Mouse (Mus musculus) adrenal gland (tissue): ENCODE measurements at regions not wholly inside any gene's neighbourhood (a gene's known extent, or its start where the extent isn't known, plus 50 kb on each side); places are given as distances from the start of the nearest gene placed in this dataset.

Experiments
- intact Hi-C: fragments of 180-260 bp; cut with DNase I; formaldehyde crosslinking; loops from one replicate; pipeline ENCODE4 v1.15.1; 2025

- intact Hi-C loops, result loop anchor here (10.0 kb wide), 1 partner anchor 403 kb away; no protein-coding TSS in a partner anchor
Measured at GRCm38 (mm10) chr17:4781586-4781985, 212.5 kb upstream of the Arid1b start.

DNA sequence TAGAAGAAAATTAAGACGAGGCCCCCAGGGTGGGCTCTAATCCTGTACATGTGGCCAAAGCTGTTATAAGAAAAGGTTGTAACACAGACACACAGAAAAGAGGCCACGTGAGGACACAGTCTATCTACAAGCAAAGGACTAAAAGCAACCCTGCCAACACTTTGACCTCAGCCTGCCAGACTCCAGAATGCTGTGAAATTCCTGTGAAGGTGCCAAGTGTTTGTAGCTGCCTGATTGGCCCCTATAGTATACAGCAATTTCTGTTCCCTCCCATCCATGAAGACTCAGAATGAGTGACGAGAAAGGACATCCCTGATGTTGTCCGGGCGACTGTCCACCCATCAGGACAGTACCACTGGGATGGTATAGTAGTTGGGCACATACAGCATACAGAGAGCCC is 209.8 kb upstream of the Arid1b start:
- intact Hi-C loops, result loop anchor here (10.0 kb wide), 1 partner anchor 401 kb away; no protein-coding TSS in a partner anchor

GRCm38 (mm10) chr17:4785281-4785839 is 208.8 kb upstream of the Arid1b start:
- intact Hi-C loops, result loop anchor here (10.0 kb wide), 1 partner anchor 399 kb away; no protein-coding TSS in a partner anchor

DNA sequence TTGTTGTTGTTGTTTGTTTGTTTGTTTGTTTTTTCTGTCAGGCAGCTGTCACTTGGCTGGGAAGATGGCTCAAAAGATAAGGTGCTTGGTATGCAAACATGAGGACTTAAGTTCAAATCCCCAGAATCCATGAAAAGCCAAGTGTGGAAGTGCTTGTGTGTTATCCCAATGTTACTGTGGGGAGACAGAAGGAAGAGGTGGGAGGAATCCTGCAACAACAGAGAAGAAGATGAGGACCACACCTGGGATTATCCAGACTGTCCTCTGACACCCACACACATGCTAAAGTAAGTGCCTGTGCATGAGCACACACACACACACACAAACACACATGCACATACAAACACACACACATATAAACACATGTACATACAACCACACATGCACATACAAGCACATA is 207.6 kb upstream of the Arid1b start:
- intact Hi-C loops, result loop anchor here (10.0 kb wide), 1 partner anchor 398 kb away; no protein-coding TSS in a partner anchor

DNA sequence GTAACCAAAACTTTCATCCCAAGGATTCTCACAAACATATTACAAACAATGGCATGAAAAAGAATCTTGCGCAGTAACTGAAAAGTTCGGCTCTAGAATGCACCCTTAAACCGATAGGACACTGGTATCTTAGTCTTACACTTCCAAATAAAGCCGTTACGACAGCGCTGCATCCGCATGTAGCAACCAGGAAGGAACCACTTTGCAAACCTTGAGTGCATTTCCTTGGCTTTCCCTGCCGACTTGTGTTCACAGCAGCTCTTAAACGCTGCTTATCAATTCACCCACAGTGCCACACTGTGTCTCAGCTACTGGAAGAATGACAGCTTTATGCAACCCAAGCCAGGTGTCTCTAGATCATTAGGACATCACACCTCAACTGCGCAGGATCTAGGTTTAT is 202.3 kb upstream of the Arid1b start:
- intact Hi-C loops, result no loop called here

GRCm38 (mm10) chr17:4796241-4796640 is 197.9 kb upstream of the Arid1b start:
- intact Hi-C loops, result no loop called here

GRCm38 (mm10) chr17:4804013-4804412 is 190.1 kb upstream of the Arid1b start:
- intact Hi-C loops, result no loop called here

DNA sequence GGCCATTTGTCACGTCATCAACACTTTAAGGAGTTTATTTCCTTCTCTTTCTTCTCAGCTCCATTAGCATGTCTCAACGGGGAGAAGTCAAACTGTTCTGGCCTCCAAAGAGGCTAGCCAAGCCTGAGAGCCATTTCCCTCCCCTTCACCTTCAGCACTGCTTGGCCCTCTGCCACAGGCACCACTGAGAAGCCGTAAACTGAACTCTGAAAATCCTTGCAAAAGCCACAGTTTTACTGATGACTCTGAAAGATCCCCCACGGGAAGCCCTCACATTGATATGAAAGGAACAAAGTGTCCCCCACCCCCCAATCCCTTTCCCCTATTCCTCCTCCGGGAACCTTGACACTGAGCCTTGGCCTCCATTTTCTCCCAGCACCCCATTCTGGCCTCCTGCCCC is 188.1 kb upstream of the Arid1b start:
- intact Hi-C loops, result no loop called here

GRCm38 (mm10) chr17:4808926-4809325 is 185.2 kb upstream of the Arid1b start:
- intact Hi-C loops, result no loop called here

GRCm38 (mm10) chr17:4813232-4813631 is 180.9 kb upstream of the Arid1b start:
- intact Hi-C loops, result no loop called here

DNA sequence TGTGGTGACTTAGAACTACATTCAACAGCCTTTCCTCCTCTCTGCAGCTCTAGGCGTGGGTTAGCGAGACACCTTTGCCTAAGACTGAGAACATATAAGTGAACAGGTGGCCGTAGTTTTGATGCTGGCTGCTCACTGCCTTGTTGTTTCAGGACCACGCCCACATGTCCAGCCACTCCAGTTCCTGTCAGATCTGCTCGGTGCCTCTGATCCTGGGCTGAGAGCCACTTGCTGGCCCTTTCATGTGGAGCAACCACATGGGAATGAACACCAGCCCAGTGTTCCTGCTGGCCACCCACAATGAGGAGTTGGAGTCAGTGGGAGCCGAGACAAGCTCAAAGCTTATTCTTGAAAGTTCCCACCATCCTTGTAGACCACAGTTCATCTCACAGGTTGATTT is 180.5 kb upstream of the Arid1b start:
- intact Hi-C loops, result no loop called here

DNA sequence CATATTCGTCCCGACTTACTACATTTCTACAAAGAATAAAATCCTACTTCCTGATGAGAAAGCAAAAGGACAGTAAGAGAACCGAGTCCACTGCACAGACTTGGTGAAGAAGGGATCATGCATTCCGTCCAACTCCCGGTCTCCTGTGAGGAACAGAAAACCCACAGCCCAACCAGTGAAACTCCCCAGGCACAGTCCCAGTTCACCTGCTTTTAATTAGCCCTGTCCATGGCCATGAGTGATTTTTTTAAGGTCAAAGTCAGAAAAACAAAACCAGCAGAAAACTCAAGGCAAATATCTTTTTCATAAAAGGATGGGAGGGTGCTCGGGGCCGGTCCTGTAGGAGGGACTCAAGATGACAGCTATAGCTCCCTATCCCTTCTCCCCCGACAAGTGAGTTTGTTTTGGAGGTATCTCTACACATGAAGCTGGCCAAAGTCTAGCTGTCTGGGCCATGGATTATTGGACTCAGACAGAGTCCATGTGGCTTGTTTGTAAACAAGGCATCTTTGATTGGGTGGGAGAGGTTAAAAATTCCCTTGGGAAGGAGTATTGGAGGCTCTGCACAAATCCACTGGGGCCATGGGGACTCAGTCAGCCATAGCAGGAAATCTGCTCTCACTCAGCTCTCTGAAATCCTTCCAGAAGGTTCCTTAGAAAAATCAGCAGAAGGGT is 168.8 kb upstream of the Arid1b start:
- intact Hi-C loops, result no loop called here

GRCm38 (mm10) chr17:4834065-4834464 is 160.1 kb upstream of the Arid1b start:
- intact Hi-C loops, result no loop called here

GRCm38 (mm10) chr17:4834571-4834970 is 159.6 kb upstream of the Arid1b start:
- intact Hi-C loops, result no loop called here

GRCm38 (mm10) chr17:4835065-4835705 is 158.9 kb upstream of the Arid1b start:
- intact Hi-C loops, result no loop called here

DNA sequence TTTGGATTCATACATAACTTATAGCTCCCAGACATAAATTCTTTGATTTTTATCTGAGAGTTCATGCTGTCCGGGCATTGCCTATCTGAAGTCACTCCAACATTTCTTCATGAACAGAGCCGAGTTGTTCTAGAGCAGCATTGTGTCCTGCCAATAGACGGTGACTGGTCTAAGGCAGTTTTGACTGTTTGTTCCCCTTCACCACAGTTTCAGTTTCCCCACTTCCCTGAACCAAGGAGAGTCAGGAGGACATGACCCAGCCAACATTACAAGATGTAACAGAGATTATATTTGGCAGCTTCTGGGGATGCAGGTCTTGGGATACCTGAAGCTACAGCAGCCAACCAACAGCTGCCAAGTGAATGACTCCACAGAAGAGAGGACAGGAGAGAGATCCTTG is 154.0 kb upstream of the Arid1b start:
- intact Hi-C loops, result no loop called here

DNA sequence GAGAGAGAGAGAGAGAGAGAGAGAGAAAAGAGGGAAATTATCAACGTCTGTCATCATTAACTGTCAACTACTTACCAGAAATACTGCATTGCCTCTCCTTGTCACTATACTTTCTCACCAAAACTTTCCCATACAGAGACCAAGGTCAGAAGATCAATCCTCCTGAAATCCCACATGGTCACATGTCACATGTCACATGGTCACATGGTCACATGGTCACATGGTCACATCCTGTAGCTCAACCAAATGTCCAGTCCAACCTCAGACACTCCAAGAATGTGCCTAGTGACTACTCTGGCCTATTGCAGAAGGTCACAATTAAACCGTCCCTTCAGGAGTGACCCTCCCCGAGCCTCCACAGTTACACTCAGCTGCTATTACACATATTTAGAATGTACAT is 135.8 kb upstream of the Arid1b start:
- intact Hi-C loops, result no loop called here

DNA sequence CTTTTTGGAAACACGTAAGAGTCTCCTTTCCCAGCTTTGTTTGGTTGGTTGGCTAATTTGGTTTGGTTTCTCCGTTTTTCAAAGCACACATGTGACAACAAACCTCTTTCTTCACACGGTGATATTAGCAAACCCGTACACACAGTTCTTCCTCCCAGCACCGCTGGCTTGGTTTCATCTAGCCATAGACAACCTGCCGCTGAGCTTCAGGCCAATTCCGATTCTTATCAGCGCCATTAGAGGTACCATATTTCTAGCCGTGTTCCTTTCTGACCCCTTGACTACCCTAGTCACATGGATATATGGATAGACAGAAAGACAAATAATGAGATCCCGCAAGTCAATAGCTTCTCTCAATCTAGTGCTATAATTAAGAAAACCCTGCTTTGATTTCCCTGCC is 129.2 kb upstream of the Arid1b start:
- intact Hi-C loops, result loop anchor here (5.0 kb wide), 1 partner anchor 132 kb away; no protein-coding TSS in a partner anchor

DNA sequence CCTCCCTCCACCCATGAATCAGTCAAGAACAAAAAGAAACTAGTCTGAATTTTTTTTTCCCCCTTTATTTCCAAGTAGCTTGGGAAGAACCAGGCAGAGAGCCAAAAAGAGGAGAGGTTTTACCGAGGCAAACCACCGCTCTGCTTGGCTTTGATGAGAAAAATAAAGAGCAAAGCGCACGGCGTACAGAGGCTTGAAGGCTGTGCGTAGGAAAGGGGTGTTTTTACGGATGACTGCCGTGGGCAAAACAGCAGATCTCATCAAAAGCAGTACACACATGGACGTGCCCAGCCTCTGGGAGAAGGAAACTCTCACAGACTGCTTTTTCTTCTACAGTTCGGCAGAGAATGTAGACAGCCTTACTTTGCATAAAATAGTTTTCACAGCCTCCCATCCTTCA is 128.5 kb upstream of the Arid1b start:
- intact Hi-C loops, result loop anchor here (5.0 kb wide), 1 partner anchor 132 kb away; no protein-coding TSS in a partner anchor

- intact Hi-C loops, result loop anchor here (5.0 kb wide), 1 partner anchor 131 kb away; no protein-coding TSS in a partner anchor
Measured at GRCm38 (mm10) chr17:4866026-4866896, 127.9 kb upstream of the Arid1b start.

- intact Hi-C loops, result loop anchor here (5.0 kb wide), 1 partner anchor 130 kb away; no protein-coding TSS in a partner anchor
Measured at GRCm38 (mm10) chr17:4867083-4867482, 127.0 kb upstream of the Arid1b start.
